Mouse (Mus musculus) spleen, adult 2 months (tissue): ENCODE results near the gene Ccl24. TPM values are rescaled to one million over a fixed set of nuclear protein-coding genes. Genes with fewer than 3 reads are reported as not detected.
A peak's percentile ranks its signal among the peaks of the same experiment; 100 is the strongest.

ENCODE experiments used
- DNase-seq, 2 experiments: peaks; one replicate each; pipeline versions ENCODE4 v3.0.0 to v3.0.0-alpha.2; 2012 to 2021; ENCODE audit warnings: low spot score in 2 of 2, low read depth in 1 of 2
- H3K27ac ChIP-seq: fragments of 200-500 bp; 2 replicates; pipeline ENCODE4 v1.5.1; 2012; ENCODE audit warnings: low read length, inconsistent platforms; ENCODE audit not compliant: insufficient read depth
- H3K27me3 ChIP-seq: fragments of 200-500 bp; 2 replicates; pipeline ENCODE4 v1.6.1; 2012; ENCODE audit warnings: mild to moderate bottlenecking, moderate library complexity, low read length, inconsistent platforms; ENCODE audit not compliant: control insufficient read depth, insufficient read depth
- H3K36me3 ChIP-seq: fragments of 200-500 bp; 2 replicates; pipeline ENCODE4 v1.6.1; 2012; ENCODE audit warnings: mild to moderate bottlenecking, low read length, inconsistent platforms; ENCODE audit not compliant: control insufficient read depth, insufficient read depth
- H3K4me1 ChIP-seq: fragments of 200-500 bp; 2 replicates; pipeline ENCODE4 v1.6.1; 2011; ENCODE audit warnings: inconsistent platforms; ENCODE audit not compliant: control insufficient read depth, insufficient read depth, insufficient read length
- H3K4me3 ChIP-seq: fragments of 200-500 bp; 2 replicates; pipeline ENCODE4 v1.5.1; 2011; ENCODE audit warnings: mild to moderate bottlenecking, inconsistent platforms; ENCODE audit not compliant: insufficient read depth, insufficient read length; ENCODE audit errors: extremely low read depth
- CTCF ChIP-seq: fragments of 200-500 bp; IDR thresholded peaks from 2 replicates; pipeline ENCODE4 v1.5.1; 2011; ENCODE audit warnings: mild to moderate bottlenecking, inconsistent platforms; ENCODE audit not compliant: insufficient read depth, insufficient read length, insufficient replicate concordance; ENCODE audit errors: extremely low read depth
- POLR2A ChIP-seq: fragments of 200-500 bp; IDR thresholded peaks from 2 replicates; pipeline ENCODE4 v1.6.1; 2011; ENCODE audit warnings: low read depth, low read length, inconsistent platforms
- WGBS: fragments of 180-500 bp; shearing (Covaris S2); methylation state at CpG from one replicate; pipeline ENCODE4 v1.1.7; 2018; 5-methylcytosine and 5-hydroxymethylcytosine counted together
- polyA plus RNA-seq: library from polyadenylated mRNA; depleted of rRNA; stranded (reverse); fragments of >200 nt; gene quantifications from 2 replicates; pipeline ENCODE4 v1.2.3, GENCODE M21; 2012

Ccl24 gene
- polyA plus RNA-seq, 1 experiment: 1.0 TPM

DNA sequence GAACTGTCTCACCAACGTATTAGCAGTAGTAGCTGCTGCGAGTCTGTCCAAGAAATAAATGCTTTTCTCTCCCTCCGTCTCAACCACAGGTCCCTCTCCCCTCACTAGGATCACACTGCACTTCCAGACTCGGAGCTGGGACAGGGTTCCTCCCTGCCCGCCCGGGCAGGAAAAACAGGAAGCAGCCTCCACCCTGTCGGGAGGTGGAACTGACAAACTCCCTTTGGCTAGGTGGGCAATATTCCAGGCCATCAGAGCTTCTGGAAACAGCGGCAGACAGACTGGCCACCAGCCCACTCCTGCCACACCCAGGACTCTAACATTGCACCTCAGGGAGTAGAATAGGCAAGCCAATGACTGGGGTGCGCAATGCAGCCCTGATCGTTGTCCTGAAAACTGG, 39.4 kb downstream of the Ccl24 start:
- TF ChIP-seq POLR2A: no peak
- TF ChIP-seq CTCF: no peak
- 85% methylated on average over 10 of the region's 10 CpGs for WGBS
- Histone ChIP-seq H3K4me1 (peaks cover 13% of the 10 kb centered on the region; the same call in 1 of the 2 replicates), H3K27me3 (no peaks in the 10 kb centered on the region), H3K27ac (no peak overlapping the region; the same call in 1 of the 2 replicates), H3K4me3 (no peak overlapping the region), H3K36me3 (no peaks in the 10 kb centered on the region)
- no peak for DNase-seq

- no peak overlapping the region for H3K27ac ChIP-seq
- TF ChIP-seq POLR2A: no peak
- TF ChIP-seq CTCF: no peak
- H3K36me3 ChIP-seq: no peaks in the 10 kb centered on the region
- H3K4me1 ChIP-seq: no peaks in the 10 kb centered on the region
- H3K4me3 ChIP-seq: no peak overlapping the region
- DNase-seq: no peak
- 87% methylated on average over 11 of the region's 11 CpGs for WGBS
- H3K27me3 ChIP-seq: no peaks in the 10 kb centered on the region
Measured at GRCm38 (mm10) chr5:135531306-135531845, 41.5 kb downstream of the Ccl24 start.

- no peak for TF ChIP-seq CTCF
- TF ChIP-seq POLR2A: no peak
- Histone ChIP-seq H3K27ac (no peak overlapping the region), H3K36me3 (no peaks in the 10 kb centered on the region), H3K4me3 (no peak overlapping the region), H3K4me1 (peaks cover 4% of the 10 kb centered on the region; the same call in 1 of the 2 replicates), H3K27me3 (no peaks in the 10 kb centered on the region)
- 64% methylated on average over 2 of the region's 2 CpGs for WGBS
- no peak for DNase-seq
Measured at GRCm38 (mm10) chr5:135529964-135530363, 42.9 kb downstream of the Ccl24 start.

GRCm38 (mm10) chr5:135529310-135529709, 43.5 kb downstream of the Ccl24 start:
- TF ChIP-seq POLR2A (no peak), CTCF (no peak)
- no peaks in the 10 kb centered on the region for H3K27me3 ChIP-seq
- H3K36me3 ChIP-seq: no peaks in the 10 kb centered on the region
- no peak for DNase-seq
- H3K4me3 ChIP-seq: no peak overlapping the region
- H3K27ac ChIP-seq: no peak overlapping the region
- 83% methylated on average over 3 of the region's 3 CpGs for WGBS
- H3K4me1 ChIP-seq: peaks cover 10% of the 10 kb centered on the region

DNA sequence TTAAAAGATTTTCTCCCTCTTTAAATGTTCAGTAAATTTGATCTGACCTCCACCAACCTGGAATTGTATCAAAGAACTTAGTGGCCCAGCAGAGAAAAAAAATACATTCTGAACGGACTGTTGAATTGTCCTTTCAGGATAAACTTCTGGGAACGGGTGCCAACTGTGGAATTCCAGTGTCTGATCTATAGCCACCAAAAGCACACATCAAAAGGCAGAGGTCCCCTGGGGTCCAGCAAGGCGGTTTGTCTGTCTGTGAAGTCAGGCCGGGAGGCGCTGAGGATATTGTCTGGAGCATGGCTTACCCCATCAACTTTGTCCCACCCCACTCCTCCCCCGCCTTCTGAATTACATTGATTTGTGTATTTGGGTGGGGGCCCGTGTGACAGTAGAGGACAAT, 44.9 kb downstream of the Ccl24 start:
- no peak for TF ChIP-seq POLR2A
- no peak for TF ChIP-seq CTCF
- 75% methylated on average over 7 of the region's 7 CpGs for WGBS

GRCm38 (mm10) chr5:135524660-135525560, 47.9 kb downstream of the Ccl24 start:
- no peak for DNase-seq
- H3K27me3 ChIP-seq: no peaks in the 10 kb centered on the region
- 16% methylated on average over 11 of the region's 11 CpGs for WGBS
- TF ChIP-seq CTCF (no peak), POLR2A (no peak)
- no peak overlapping the region for H3K4me3 ChIP-seq
- peak overlapping the region; percentile 62; the same call in 1 of the 2 replicates for H3K27ac ChIP-seq
- peaks cover 10% of the 10 kb centered on the region for H3K4me1 ChIP-seq
- H3K36me3 ChIP-seq: no peaks in the 10 kb centered on the region

More for the DNA sequence above, 44.9 kb downstream of the Ccl24 start:
- DNase-seq: no peak
- Histone ChIP-seq H3K4me1 (peaks cover 10% of the 10 kb centered on the region), H3K36me3 (no peaks in the 10 kb centered on the region), H3K4me3 (no peak overlapping the region), H3K27me3 (no peaks in the 10 kb centered on the region), H3K27ac (no peak overlapping the region)

- Histone ChIP-seq H3K4me3 (no peak overlapping the region), H3K4me1 (peaks cover 10% of the 10 kb centered on the region), H3K36me3 (no peaks in the 10 kb centered on the region), H3K27ac (no peak overlapping the region), H3K27me3 (no peaks in the 10 kb centered on the region)
- DNase-seq: no peak
- TF ChIP-seq CTCF: no peak
- TF ChIP-seq POLR2A: no peak
- WGBS: 76% methylated on average over 2 of the region's 2 CpGs
Measured at GRCm38 (mm10) chr5:135524087-135524486, 48.8 kb downstream of the Ccl24 start.
